Comparison of ENCODE assay signal across 24 mouse cellular contexts in genomic region chr19:9041074-9041473, GRCm38 (mm10). TPM values are rescaled to one million over a fixed set of nuclear protein-coding genes. Genes with fewer than 3 reads are reported as not detected.
DNase-seq lines count a peak whose midpoint lies in the region; ATAC-seq and TF ChIP-seq lines count a peak whose summit lies in the region.
"Had no signal": no experiment of that assay in that cellular context is flagged by ENCODE, and none has a peak within 500 bp of the region (broad histone marks: within the 10 kb centered on the region; RNA-seq: fewer than 3 reads in every experiment).

No protein-coding gene starts in this region.

- H3K27ac ChIP-seq in thymus, adult 2 months (ENCODE audit: control insufficient read depth, insufficient read depth, low read length): peak overlapping the region; percentile 91
- H3K27ac ChIP-seq: embryonic facial prominence, embryonic 13.5 days; heart, embryonic 10.5 days; hindbrain, embryonic 15.5 days; limb, embryonic 13.5 days; liver, embryonic 15.5 days had no signal

- peak; percentile 65 to 75 for DNase-seq in spleen, postnatal 36 days (ENCODE audit: low spot score in 2 of 2)
- DNase-seq in spleen, adult 12 weeks (ENCODE audit: low spot score): no peak
- DNase-seq in thymus, adult 2 months: peak; percentile 25
- DNase-seq in left cerebral cortex, postnatal 25 days (ENCODE audit: low spot score in 2 of 2): no peak
- DNase-seq in embryo, embryonic 10.5 days (ENCODE audit: low spot score): no peak
- no peak for DNase-seq in adrenal gland, postnatal 36 days
- DNase-seq: adrenal gland, postnatal 10 days; cerebellum, adult 2 months; gastrocnemius, postnatal 25 days; heart, postnatal 10 days; kidney, postnatal 10 days; lung, postnatal 14 days had no signal

- no peak overlapping the region for H3K4me3 ChIP-seq in thymus, adult 2 months (ENCODE audit: control insufficient read depth, insufficient read depth, low read length)
- H3K4me3 ChIP-seq: embryonic facial prominence, embryonic 13.5 days; heart, embryonic 10.5 days; hindbrain, embryonic 15.5 days; limb, embryonic 13.5 days; liver, embryonic 15.5 days had no signal

- ATAC-seq in hematopoietic stem cell, adult 5-6 weeks (replicated peaks in 1 of 2; ENCODE audit: insufficient read depth in 1 of 2, low FRiP score in 2 of 2, low TSS enrichment in 1 of 2, low read depth in 1 of 2, poor library complexity in 2 of 2, severe bottlenecking in 2 of 2): peak; percentile 68 to 74
- ATAC-seq: intestine, postnatal 0 days had no signal

- no peak for TF ChIP-seq POLR2A in thymus, adult 2 months (IDR thresholded peaks at IDR 0.05; ENCODE audit: control insufficient read depth, extremely low read depth, insufficient read depth, low read length, poor library complexity)

- TF ChIP-seq CTCF in thymus, adult 2 months (IDR thresholded peaks at IDR 0.05; ENCODE audit: borderline replicate concordance, control insufficient read depth, extremely low read depth, insufficient read depth, low read length, poor library complexity): no peak

- H3K36me3 ChIP-seq in thymus, adult 2 months (ENCODE audit: control insufficient read depth, insufficient read depth, low read length): no peaks in the 10 kb centered on the region
- H3K36me3 ChIP-seq: embryonic facial prominence, embryonic 13.5 days; heart, embryonic 10.5 days; hindbrain, embryonic 15.5 days; limb, embryonic 13.5 days; liver, embryonic 15.5 days had no signal

- H3K4me1 ChIP-seq in thymus, adult 2 months (replicated peaks; ENCODE audit: control insufficient read depth, insufficient read depth, low read length): peaks cover 41% of the 10 kb centered on the region
- H3K4me1 ChIP-seq: hindbrain, embryonic 15.5 days had no signal

- H3K27me3 ChIP-seq in thymus, adult 2 months (ENCODE audit: control insufficient read depth, insufficient read depth, low read length): no peaks in the 10 kb centered on the region
- H3K27me3 ChIP-seq: embryonic facial prominence, embryonic 13.5 days; hindbrain, embryonic 15.5 days; limb, embryonic 13.5 days; liver, embryonic 15.5 days had no signal

- intact Hi-C loops in left cerebral cortex, postnatal 25 days (cut with DNase I): no loop called here

RNA-seq across cellular contexts. Expression of gene Scgb1a1, which starts 46.7 kb away (rescaled TPM):
- total RNA-seq in hematopoietic stem cell, adult 5-6 weeks (2017): not detected in 2 replicates
- polyA plus RNA-seq in thymus, adult 2 months (2012; rRNA removed): 65.9 and 174 TPM in 2 replicates
- total RNA-seq in left cerebral cortex, postnatal 25 days (2021): not detected
- not detected for total RNA-seq in adrenal gland, postnatal 36 days (2021)
- total RNA-seq: gastrocnemius, postnatal 25 days; layer of hippocampus, adult 8-10 months; left cerebral cortex, adult 18-20 months had no signal
- polyA plus RNA-seq: cerebellum, adult 2 months; embryonic facial prominence, embryonic 13.5 days; heart, embryonic 10.5 days; hindbrain, embryonic 15.5 days; intestine, postnatal 0 days; limb, embryonic 13.5 days; liver, embryonic 15.5 days; midbrain, embryonic 11.5 days; neural tube, embryonic 14.5 days; stomach, embryonic 14.5 days had no signal

RNA-seq across cellular contexts. Expression of gene Ahnak, which starts 52.0 kb away (rescaled TPM):
- 28.0 and 41.8 TPM in 2 replicates for total RNA-seq in hematopoietic stem cell, adult 5-6 weeks (2017)
- 6.0 and 7.9 TPM in 2 replicates for polyA plus RNA-seq in thymus, adult 2 months (2012; rRNA removed)
- total RNA-seq in left cerebral cortex, postnatal 25 days (2021): 10 to 100 TPM; 20.2 to 21.0 TPM
- 100 to 1,000 TPM; 114 to 197 TPM for total RNA-seq in adrenal gland, postnatal 36 days (2021)

Comparison
In these comparisons a context has a peak if more than half of its experiments do, and no peak if none do; other contexts are left out.
1. DNase-seq: peak in spleen, postnatal 36 days (2 of 2) and thymus, adult 2 months (single experiment); none in spleen, adult 12 weeks (single experiment), left cerebral cortex, postnatal 25 days (0 of 2), embryo, embryonic 10.5 days (single experiment) and adrenal gland, postnatal 36 days (0 of 2).